Mouse (Mus musculus) heart, postnatal 0 days (tissue): ENCODE data around the gene Pip4k2b. TPM values are rescaled to one million over a fixed set of nuclear protein-coding genes. Genes with fewer than 3 reads are reported as not detected.
A peak's percentile ranks its signal among the peaks of the same experiment; 100 is the strongest.

Experiments used
- ATAC-seq: fragments of 200-750 bp; cut with Nextera tagmentation; 2 replicates; pipeline ENCODE4 v1.8.0; 2017; ENCODE audit warnings: low read depth, moderate number of reproducible peaks, moderate library complexity; ENCODE audit not compliant: insufficient read depth
- DNase-seq: peaks from one replicate; pipeline ENCODE4 v3.0.0-alpha.2; 2016; ENCODE audit warnings: low spot score
- H3K27ac ChIP-seq: fragments of 300-500 bp; sonication (generic); 2 replicates; pipeline ENCODE4 v1.5.1; 2014; ENCODE audit warnings: low read depth, mild to moderate bottlenecking
- H3K27me3 ChIP-seq: fragments of 300-500 bp; sonication (generic); 2 replicates; pipeline ENCODE4 v1.6.1; 2014; ENCODE audit warnings: low read length, mixed read lengths; ENCODE audit not compliant: control insufficient read depth, insufficient read depth
- H3K36me3 ChIP-seq: fragments of 300-500 bp; sonication (generic); replicated peaks from 2 replicates; pipeline ENCODE4 v1.6.1; 2014; ENCODE audit warnings: low read length, mixed read lengths; ENCODE audit not compliant: control insufficient read depth, insufficient read depth
- H3K4me1 ChIP-seq: fragments of 300-500 bp; sonication (generic); 2 replicates; pipeline ENCODE4 v1.6.1; 2014; ENCODE audit warnings: antibody characterized with exemption; ENCODE audit not compliant: control insufficient read depth, insufficient read depth
- H3K4me2 ChIP-seq: fragments of 300-500 bp; sonication (generic); 2 replicates; pipeline ENCODE4 v1.6.1; 2014; ENCODE audit warnings: low read depth, mild to moderate bottlenecking, low read length, moderate library complexity
- H3K4me3 ChIP-seq: fragments of 300-500 bp; sonication (generic); 2 replicates; pipeline ENCODE4 v1.5.1; 2014; ENCODE audit warnings: low read depth, low read length
- H3K9ac ChIP-seq: fragments of 300-500 bp; sonication (generic); replicated peaks from 2 replicates; pipeline ENCODE4 v1.6.1; 2014; ENCODE audit warnings: low read depth, low read length, mixed read lengths
- H3K9me3 ChIP-seq: fragments of 300-500 bp; sonication (generic); replicated peaks from 2 replicates; pipeline ENCODE4 v1.6.1; 2016; ENCODE audit warnings: low read length; ENCODE audit not compliant: control insufficient read depth
- CTCF ChIP-seq: IDR thresholded peaks from 2 replicates; pipeline ENCODE4 v1.5.1; 2016; ENCODE audit warnings: antibody characterized with exemption, control low read depth, low read depth
- EP300 ChIP-seq: IDR thresholded peaks from 2 replicates; pipeline ENCODE4 v1.6.1; 2016; ENCODE audit warnings: antibody characterized with exemption, low read depth
- WGBS: fragments of 180-500 bp; shearing (Covaris S2); extraction: QIAGEN DNeasy Blood & Tissue Kit; methylation state at CpG from one replicate; pipeline ENCODE4 v1.1.7; 2014; 5-methylcytosine and 5-hydroxymethylcytosine counted together
- polyA plus RNA-seq: library from polyadenylated mRNA; unstranded; fragments of >200 nt; fragmentation: Nextera tagmentation; extraction: Ambion mirVana; gene quantifications from 2 replicates; pipeline ENCODE4 v1.2.1, GENCODE M21; 2015
- total RNA-seq: library from RNA; depleted of rRNA; stranded (reverse); fragments of >200 nt; gene quantifications from 2 replicates; pipeline ENCODE4 v1.2.3, GENCODE M21; 2014; ENCODE audit warnings: low replicate concordance

Gene Pip4k2b
- total and polyA plus RNA-seq, 2 experiments from 2014 or later, result 0.79 to 12.7 TPM

GRCm38 (mm10) chr11:97733689-97734088 lies 10.8 kb downstream of the Pip4k2b start:
- DNase-seq (no peak), ATAC-seq (no peak)
- H3K4me2 ChIP-seq, result no peak overlapping the region
- H3K27ac ChIP-seq, result peak overlapping the region; percentile 30; the same call in 1 of the 2 replicates
- H3K36me3 ChIP-seq, result peaks cover 31% of the 10 kb centered on the region
- no peaks in the 10 kb centered on the region for H3K9me3 ChIP-seq
- H3K9ac ChIP-seq, result no peak overlapping the region
- no peak overlapping the region for H3K4me3 ChIP-seq
- H3K27me3 ChIP-seq, result no peaks in the 10 kb centered on the region
- no peaks in the 10 kb centered on the region for H3K4me1 ChIP-seq
- 55% methylated on average over 10 of the region's 10 CpGs for WGBS
- TF ChIP-seq CTCF (no peak), EP300 (no peak)

- no peaks in the 10 kb centered on the region for H3K9me3 ChIP-seq
- H3K27ac ChIP-seq, result no peak overlapping the region; the same call in 1 of the 2 replicates
- no peaks in the 10 kb centered on the region for H3K4me1 ChIP-seq
- no peak overlapping the region for H3K4me3 ChIP-seq
- H3K4me2 ChIP-seq, result no peak overlapping the region
- no peaks in the 10 kb centered on the region for H3K27me3 ChIP-seq
- TF ChIP-seq CTCF (no peak), EP300 (no peak)
- DNase-seq, result no peak
- 81% methylated on average over 7 of the region's 7 CpGs for WGBS
- ATAC-seq, result no peak
- no peak overlapping the region for H3K9ac ChIP-seq
- peaks cover 68% of the 10 kb centered on the region for H3K36me3 ChIP-seq
Measured at GRCm38 (mm10) chr11:97728730-97729129, 15.8 kb downstream of the Pip4k2b start.

GRCm38 (mm10) chr11:97728311-97728710 lies 16.2 kb downstream of the Pip4k2b start:
- no peak overlapping the region for H3K4me2 ChIP-seq
- no peak overlapping the region for H3K9ac ChIP-seq
- H3K27ac ChIP-seq, result no peak overlapping the region; the same call in 1 of the 2 replicates
- H3K36me3 ChIP-seq, result peaks cover 72% of the 10 kb centered on the region
- DNase-seq (no peak), ATAC-seq (no peak)
- H3K4me1 ChIP-seq, result no peaks in the 10 kb centered on the region
- no peaks in the 10 kb centered on the region for H3K9me3 ChIP-seq
- no peak for TF ChIP-seq CTCF
- WGBS, result 77% methylated on average over 7 of the region's 7 CpGs
- H3K27me3 ChIP-seq, result no peaks in the 10 kb centered on the region
- H3K4me3 ChIP-seq, result no peak overlapping the region

GRCm38 (mm10) chr11:97723709-97724108 lies 20.8 kb downstream of the Pip4k2b start:
- no peak overlapping the region for H3K9ac ChIP-seq
- TF ChIP-seq CTCF (no peak), EP300 (no peak)
- peak; percentile 34; the same call in 1 of the 2 replicates for ATAC-seq
- H3K27me3 ChIP-seq, result no peaks in the 10 kb centered on the region
- H3K9me3 ChIP-seq, result no peaks in the 10 kb centered on the region
- no peaks in the 10 kb centered on the region for H3K4me1 ChIP-seq
- no peak overlapping the region for H3K4me2 ChIP-seq
- H3K27ac ChIP-seq, result no peak overlapping the region
- 67% methylated on average over 7 of the region's 7 CpGs for WGBS
- H3K4me3 ChIP-seq, result no peak overlapping the region
- DNase-seq, result no peak
- peaks cover 86% of the 10 kb centered on the region for H3K36me3 ChIP-seq

- H3K4me1 ChIP-seq, result no peaks in the 10 kb centered on the region
- DNase-seq (no peak), ATAC-seq (no peak)
- 96% methylated on average over 4 of the region's 4 CpGs for WGBS
- H3K4me3 ChIP-seq, result no peak overlapping the region
- no peaks in the 10 kb centered on the region for H3K9me3 ChIP-seq
- no peak overlapping the region for H3K27ac ChIP-seq
- no peak overlapping the region for H3K9ac ChIP-seq
- TF ChIP-seq EP300 (no peak), CTCF (no peak)
- no peak overlapping the region for H3K4me2 ChIP-seq
- H3K27me3 ChIP-seq, result no peaks in the 10 kb centered on the region
- H3K36me3 ChIP-seq, result peaks cover 92% of the 10 kb centered on the region
Measured at GRCm38 (mm10) chr11:97721338-97721737, 23.2 kb downstream of the Pip4k2b start.

GRCm38 (mm10) chr11:97719041-97719440 lies 25.5 kb downstream of the Pip4k2b start:
- DNase-seq (no peak), ATAC-seq (no peak)
- TF ChIP-seq CTCF (no peak), EP300 (no peak)
- no peak overlapping the region for H3K4me3 ChIP-seq
- no peaks in the 10 kb centered on the region for H3K9me3 ChIP-seq
- peaks cover 4% of the 10 kb centered on the region; the same call in 1 of the 2 replicates for H3K4me1 ChIP-seq
- no peaks in the 10 kb centered on the region for H3K27me3 ChIP-seq
- WGBS, result 77% methylated on average over 4 of the region's 4 CpGs
- peaks cover 72% of the 10 kb centered on the region for H3K36me3 ChIP-seq
- no peak overlapping the region for H3K4me2 ChIP-seq
- peak overlapping the region; percentile 6; the same call in 1 of the 2 replicates for H3K27ac ChIP-seq
- no peak overlapping the region for H3K9ac ChIP-seq
